Mouse (Mus musculus) kidney, adult 9 months (tissue): ENCODE measurements around the gene Gm26938.

ENCODE experiments used
- DNase-seq: peaks from one replicate; pipeline ENCODE4 v3.0.0; 2022

Gm26938 gene

DNA sequence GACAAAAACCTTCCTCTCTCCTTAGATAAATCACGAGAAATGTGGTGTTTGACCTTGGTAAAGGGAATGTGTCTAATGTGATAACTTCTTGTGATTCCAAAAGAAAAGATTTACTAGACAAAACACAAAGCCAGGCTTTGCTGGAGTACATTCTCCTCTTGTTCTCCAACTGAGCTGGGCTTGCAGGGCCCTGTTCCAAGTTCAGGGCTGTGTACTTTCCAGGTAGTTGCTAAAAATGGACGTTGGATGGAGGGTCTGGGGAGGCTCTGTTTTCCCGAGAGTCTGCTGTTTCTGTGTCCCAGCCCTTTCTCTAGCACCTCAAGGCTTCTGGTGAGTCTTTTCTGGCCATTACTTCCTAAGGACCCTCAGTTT, 33.3 kb downstream of the Gm26938 start:
- DNase-seq: no peak

DNA sequence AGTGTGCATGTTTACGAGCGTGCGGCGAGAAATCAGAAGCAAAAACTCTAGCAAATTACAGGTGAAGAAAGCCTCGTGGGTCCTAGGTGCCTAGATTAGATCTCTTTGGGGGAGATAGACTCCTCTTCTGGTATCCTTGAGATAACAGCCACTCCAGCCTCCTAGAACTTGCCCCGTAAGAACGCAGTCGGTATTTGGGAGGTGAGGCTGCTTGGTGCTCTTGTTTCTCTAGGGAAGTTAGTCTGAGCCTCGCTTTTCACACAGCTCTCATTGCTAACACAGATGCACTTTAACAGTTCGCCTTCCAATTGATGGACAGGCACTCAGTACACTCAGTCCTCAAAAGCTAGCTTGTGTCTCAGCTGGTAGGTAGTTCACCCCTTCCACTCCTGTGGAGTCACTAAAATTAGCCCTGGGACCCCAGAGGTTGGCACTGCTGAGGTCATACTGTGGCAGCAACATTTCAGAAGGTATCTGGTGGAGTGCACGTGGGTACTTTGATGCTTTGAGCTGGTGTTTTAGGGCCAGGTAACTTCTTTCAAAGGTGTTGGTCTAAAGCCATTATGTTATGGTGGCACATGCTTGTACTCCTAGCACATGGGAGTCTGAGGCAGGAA, 33.9 kb downstream of the Gm26938 start:
- DNase-seq: no peak

DNA sequence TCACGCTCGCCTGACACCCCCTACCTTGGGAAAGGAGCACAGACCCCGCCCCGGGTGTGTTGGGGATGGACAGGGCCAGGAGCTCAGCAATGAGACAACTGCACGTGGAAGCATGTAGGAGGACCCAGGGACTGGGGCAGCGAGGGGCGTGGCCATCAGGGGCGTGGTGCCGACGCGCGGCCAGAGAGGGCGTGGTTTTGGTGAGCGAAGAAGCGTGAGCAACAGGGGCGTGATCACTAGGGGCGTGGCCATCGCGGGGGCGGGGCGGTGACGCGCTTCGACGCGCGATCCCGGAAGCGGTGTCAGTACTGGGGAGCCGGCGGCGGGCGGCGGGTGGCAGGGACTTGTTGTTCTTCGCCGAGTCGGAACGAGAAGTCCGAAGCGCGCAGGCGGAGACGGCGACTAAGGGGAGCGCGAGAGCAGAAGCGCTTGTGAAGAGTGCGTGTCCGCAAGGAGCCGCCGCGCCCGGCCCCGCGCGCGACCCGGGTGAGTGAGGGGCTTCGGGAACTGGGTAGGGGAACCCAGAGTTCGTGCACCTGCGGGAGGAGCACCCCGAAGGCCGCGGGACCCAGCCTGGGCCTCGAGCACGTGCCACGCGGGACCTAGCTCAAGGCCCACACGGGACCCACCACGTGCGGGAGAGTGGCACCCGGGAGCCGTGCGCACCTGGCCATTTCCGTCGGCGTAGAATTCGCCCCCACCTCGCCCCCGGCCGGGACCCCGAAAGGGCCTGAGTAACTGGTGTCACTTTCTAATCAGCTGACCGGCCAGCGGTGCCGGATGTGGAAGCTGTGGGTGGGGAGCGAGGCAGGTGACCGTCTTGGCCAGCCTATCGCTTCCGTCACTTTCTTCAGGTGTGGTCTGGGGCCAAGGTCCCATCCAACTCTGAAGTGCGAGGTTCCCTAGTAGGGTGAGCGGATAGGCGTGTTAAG, 34.7 kb downstream of the Gm26938 start, which contains the start of gene Mafk:
Mafk (plus strand) TSS at position 287 of the 932 bp plus-strand sequence.
- peak; percentile 98 for DNase-seq

DNA sequence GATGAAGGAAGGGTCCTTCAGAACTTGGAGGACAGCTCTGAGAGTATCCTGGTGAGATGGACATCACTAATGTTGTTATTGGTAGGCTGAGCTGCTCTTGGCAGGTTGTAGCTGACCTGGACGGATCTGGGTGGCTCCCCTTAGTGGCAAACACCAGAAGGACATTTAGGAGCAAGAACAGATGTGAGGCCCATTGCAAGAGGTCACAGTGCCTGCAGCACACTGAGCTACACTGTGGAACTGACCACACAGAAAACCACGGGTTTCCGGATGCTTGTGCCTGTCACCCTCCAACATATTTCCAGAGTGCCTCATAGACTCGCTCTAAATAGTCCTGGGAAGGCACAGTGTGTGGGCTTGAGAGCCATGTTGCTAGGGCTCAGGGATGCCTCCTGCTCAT, 36.7 kb downstream of the Gm26938 start:
- DNase-seq: peak; percentile 34

DNA sequence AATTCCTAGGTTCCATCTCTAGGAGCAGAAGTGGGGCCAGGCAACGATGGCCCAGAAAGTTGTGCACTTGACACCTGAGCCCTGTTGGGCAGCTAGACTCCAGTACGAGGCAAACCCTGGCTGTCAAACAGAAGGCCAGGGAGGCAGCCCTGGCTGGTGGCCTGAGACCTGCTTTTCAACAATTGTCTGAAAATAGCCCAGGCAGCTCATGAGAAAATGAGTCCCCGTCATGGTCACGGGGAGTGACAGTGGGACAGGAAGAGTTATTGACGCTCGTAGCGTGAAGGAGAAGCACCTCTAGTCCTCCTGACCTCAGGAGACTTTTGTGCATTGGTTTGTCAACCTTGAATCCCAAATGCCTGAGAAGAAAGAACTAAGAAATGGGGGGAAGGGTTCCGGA, 44.8 kb downstream of the Gm26938 start:
- DNase-seq: no peak

DNA sequence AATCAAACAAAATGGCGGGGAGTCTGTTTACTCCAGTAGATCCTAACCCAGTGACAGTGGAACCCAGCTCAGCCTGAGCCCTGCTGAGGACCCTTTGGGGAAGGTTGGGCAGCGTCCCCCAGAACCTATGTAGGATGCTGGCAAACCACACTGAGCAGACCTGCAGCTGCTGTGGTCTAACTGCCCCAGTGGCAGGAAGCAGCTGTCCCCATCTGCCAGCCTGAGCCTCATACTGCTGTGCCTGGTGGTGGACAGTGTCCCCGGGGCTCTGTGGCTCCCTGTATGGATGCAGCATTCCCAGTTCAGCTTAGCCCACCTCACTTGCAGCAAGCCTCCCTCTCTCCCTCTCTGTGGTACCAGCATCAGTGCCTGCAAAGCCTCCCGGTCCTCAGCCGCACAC, 49.2 kb downstream of the Gm26938 start:
- no peak for DNase-seq

DNA sequence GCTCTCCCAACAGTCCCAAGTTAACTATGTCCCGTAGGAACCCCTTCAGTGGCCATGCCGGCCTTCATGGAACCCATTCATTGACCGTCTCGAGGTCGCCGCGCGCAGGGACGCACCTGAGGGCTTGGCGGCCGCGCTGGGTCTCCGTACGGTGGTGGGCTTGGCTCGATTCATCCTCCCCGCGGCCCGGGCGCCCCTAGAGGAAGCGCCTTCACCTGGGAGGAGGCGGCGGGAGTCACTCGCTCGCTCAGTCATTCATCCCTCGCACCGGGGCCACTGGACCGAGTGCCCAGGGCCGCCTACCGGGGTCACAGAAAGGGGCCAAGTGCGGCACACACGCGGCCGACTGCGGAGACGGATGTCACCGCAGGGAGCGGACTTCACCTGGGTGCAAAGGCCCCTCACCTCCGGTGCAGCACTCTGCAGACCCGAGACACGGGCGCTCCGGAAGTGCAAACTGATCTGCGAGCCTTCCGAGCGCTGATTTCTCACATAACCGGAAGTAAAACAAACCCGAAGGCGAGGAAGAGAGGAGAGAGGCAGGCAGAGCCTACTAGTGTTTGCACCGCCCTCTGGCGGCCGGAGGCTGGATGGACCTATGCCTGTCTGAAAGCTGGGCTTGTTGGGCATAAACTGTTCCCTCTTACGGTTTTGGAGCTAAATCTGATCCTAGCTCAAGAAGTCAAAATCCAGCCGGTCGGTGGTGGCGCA, 50.8 kb downstream of the Gm26938 start, which contains the start of gene Ints1:
Ints1 (minus strand) TSS at position 459 of the 711 bp plus-strand sequence.
- peak; percentile 98 for DNase-seq

DNA sequence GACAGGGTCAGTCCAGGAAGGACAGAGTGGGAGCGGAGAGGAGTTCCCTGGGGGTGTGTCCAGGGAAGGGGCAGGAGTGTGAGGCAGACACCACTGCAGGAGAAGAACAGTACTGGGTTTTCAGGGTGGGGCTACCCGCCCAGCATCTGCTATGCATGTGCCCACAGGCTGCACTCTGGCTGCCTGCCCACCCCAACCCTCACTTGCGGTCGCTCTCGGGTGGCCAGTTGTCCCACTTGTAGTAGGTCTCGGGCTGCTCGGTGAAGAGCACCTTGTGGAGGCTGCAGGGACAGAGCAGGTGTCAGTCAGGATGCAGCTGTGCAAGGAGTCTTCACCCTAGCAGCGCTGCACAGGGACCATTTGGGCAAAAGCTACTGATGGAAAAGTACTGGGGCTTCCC, 58.0 kb downstream of the Gm26938 start:
- DNase-seq: no peak

DNA sequence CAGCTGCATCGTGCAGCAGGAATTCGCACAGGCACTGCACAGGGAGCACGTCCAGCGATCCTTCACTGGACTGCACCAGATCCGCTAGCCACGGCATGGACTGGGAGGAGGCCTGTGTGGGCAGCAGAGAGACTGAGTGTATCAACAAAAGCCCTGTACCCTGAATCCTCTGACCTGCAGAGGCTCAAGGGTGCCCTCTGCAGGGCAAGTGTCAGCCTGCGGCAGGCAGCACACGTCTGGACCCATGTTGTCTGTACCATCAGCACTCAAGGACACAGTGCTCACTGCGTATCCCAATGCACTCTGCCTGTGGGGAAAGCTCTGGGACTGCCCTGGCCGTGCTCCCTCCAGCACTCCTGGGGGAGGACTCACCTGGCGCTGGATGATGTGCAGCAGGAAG, 61.9 kb downstream of the Gm26938 start:
- DNase-seq: no peak

DNA sequence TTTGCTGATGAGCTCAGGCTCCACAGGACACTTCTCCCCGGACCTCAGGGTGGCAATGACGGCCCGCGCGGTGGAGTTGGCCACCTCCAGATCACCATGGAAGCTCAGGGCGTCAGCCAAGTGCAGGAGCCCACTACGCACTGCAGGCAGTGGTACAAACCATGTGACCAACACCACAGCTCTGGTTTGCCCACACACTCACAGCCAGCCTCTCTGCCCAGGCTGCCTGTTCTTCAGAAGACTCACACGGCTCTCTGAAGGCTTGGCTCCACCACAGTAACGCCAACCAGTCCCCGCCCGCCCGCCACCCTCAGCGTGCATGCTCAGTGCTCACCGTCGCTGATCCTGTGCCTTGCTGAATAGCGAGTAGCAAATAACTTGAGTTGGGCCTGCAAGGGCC, 68.1 kb downstream of the Gm26938 start:
- DNase-seq: no peak
